Mouse (Mus musculus) bone marrow macrophage, adult 2 months (primary cell): Measurements from ENCODE around the gene Slc25a31.

Experiments used
- CTCF ChIP-seq: IDR thresholded peaks from 2 replicates; pipeline ENCODE4 v1.5.1; 2012; ENCODE audit warnings: low read depth, mild to moderate bottlenecking, low read length, moderate library complexity
- POLR2A ChIP-seq: IDR thresholded peaks from 2 replicates; pipeline ENCODE4 v1.6.1; 2012; ENCODE audit warnings: mild to moderate bottlenecking, low read depth, low read length, borderline replicate concordance

GRCm38 (mm10) chr3:40668889-40669288 lies 39.8 kb upstream of the Slc25a31 start:
- TF ChIP-seq CTCF, result no peak
- no peak for TF ChIP-seq POLR2A
